Mouse (Mus musculus) kidney, postnatal 14 days (tissue): ENCODE results near the gene Nfatc2.

Source experiments
- DNase-seq: peaks from one replicate; pipeline ENCODE4 v3.0.0; 2022; ENCODE audit warnings: mixed read lengths

Nfatc2 gene

DNA sequence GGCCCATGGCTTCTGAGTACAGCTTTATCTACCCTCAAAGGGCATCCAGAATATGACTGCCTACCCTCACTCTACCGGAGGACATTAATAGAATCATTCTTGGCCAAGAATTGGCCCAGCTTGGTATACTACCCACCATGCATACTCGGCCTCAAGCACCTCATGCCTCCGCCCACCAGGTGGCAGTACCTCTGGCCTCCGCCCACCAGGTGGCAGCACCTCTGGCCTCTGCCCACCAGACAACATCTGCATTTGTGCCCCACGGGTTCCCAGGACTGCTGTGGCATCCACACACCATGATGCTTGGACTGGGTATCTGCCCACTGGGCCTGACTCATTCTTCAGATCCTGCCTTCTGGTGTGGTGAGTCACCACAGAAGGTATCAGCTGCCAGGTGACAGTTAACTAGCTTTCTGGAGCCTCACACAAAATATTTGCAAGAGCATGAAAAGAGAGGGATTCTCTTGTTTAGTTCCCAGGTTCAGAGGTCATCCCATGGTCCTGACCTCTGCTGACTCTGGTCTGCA, 173.0 kb downstream of the Nfatc2 start:
- DNase-seq: no peak
